Mouse (Mus musculus): ENCODE results near the gene Usp5. TPM values are rescaled to one million over a fixed set of nuclear protein-coding genes. Genes with fewer than 3 reads are reported as not detected.
"Not testable (repeated sequence)": the region's sequence is repeated elsewhere in the genome, so short reads cannot be mapped to it uniquely, and the experiment has no call there.

Gene Usp5
- polyA plus RNA-seq, 1 experiment from 2014 or later: 53.6 TPM

DNA sequence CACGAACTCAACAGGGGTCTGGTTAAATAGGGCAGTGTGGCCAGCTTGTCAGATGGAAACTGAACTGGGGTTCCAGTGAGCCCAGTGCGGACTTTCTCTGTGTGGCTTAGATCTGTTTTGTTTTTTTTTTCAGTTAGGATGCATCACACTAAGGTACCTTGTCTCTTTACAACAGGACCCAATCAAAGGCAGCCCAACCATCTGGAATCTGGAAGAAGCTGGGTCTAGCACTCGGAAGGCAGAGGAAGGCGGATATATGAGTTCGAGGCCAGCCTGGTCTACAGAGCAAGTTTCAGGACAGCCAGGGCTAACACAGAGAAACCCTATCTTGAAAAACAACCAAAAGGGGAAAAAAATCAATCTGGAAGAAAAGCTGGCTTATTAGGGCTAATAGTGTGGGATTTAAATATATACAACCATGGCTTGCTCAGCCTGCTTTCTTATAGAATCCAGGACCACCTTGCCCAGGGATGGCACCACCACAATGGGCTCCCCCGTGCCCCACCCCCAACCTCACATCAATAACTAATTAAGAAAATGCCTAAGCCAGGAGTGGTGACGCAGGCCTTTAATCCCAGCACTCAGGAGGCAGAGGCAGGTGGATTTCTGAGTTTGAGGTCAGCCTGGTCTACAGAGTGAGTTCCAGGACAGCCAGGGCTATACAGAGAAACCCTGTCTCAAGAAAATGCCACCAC, 22.7 kb downstream of the Usp5 start:
- 0 out of 2 replicates have a peak overlapping the region, but pooled peaks have one; percentile 3 for H3K9ac ChIP-seq (replicated peaks; ENCODE audit: low read depth)
- WGBS: 78% methylated on average over 7 of the region's 7 CpGs
- TF ChIP-seq CTCF (IDR thresholded peaks at IDR 0.05) (no peak), EP300 (IDR thresholded peaks at IDR 0.05) (no peak)
- no peak for ATAC-seq
- DNase-seq (ENCODE audit: low spot score): no peak
- peak overlapping the region; percentile 65 for H3K4me2 ChIP-seq (replicated peaks; ENCODE audit: low read depth, low read length)
- peaks cover 11% of the 10 kb centered on the region for H3K4me1 ChIP-seq (ENCODE audit: insufficient read depth, low read depth, low read length)
- H3K27me3 ChIP-seq (replicated peaks; ENCODE audit: insufficient read depth, low read length): no peaks in the 10 kb centered on the region
- H3K27ac ChIP-seq (ENCODE audit: low read length): peak overlapping the region; percentile 94
- no peaks in the 10 kb centered on the region for H3K36me3 ChIP-seq (ENCODE audit: insufficient read depth, low read length)
- H3K9me3 ChIP-seq (ENCODE audit: low read length): no peaks in the 10 kb centered on the region
- no peak overlapping the region for H3K4me3 ChIP-seq (ENCODE audit: low read depth, low read length)

DNA sequence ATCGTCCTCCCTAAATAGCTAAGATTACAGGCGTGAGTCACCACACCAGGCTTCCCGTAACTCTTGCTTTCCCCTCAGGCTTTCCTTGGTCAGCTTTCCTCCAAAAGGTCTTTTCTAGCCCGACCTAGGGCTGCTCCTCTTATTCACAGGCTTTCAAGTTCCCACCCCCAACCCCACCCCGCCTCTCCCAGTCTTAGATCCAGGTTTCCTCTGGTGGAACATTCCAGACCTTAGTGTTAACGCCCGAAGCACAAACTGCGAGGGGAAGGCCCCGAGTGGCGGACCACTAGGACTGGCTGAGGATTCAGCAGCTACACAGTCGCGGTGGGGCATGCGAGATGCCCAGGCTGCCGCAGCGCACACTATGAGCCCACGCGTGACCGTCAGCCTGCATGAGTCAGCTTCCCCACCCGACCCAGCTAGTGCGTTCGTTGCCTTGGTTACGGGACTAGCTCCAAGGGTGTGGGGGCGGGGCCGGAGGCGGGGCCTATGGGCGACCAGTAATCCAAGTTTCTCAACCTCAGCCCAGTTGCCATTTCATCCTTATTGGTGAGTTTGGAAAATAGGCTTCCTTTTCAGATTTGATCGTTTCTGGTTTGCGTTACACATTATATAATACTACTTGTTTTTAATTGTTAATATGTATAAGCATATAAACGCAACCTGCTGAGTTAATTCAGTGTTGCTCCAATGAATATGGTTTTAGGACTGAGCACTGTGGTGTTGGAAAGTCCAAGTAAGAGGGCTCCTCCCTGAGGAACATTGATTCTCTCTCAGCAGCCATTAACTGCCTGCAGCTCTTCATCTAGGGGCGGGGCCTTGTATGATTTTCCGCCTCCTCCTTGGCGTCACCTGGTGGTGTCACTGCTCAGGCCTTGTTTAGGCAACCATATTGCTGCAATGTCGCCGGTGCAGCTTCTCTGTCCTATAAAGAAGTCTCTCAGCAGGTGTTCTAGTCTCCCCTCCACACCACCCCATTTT, 23.7 kb downstream of the Usp5 start:
- Histone ChIP-seq H3K27me3 (replicated peaks; ENCODE audit: insufficient read depth, low read length) (no peaks in the 10 kb centered on the region), H3K4me2 (replicated peaks; ENCODE audit: low read depth, low read length) (peak overlapping the region; percentile 65), H3K9me3 (ENCODE audit: low read length) (no peaks in the 10 kb centered on the region), H3K4me3 (ENCODE audit: low read depth, low read length) (peak overlapping the region; percentile 43), H3K4me1 (ENCODE audit: insufficient read depth, low read depth, low read length) (peaks cover 11% of the 10 kb centered on the region), H3K9ac (replicated peaks; ENCODE audit: low read depth) (peak overlapping the region; percentile 39; the same call in 1 of the 2 replicates), H3K27ac (ENCODE audit: low read length) (peak overlapping the region; percentile 94), H3K36me3 (ENCODE audit: insufficient read depth, low read length) (no peaks in the 10 kb centered on the region)
- 1% methylated on average over 34 of the region's 34 CpGs for WGBS
- ATAC-seq: peak; percentile 85
- peak; percentile 60 for TF ChIP-seq CTCF (IDR thresholded peaks at IDR 0.05)
- TF ChIP-seq EP300 (IDR thresholded peaks at IDR 0.05): 0 out of 2 replicates have a peak, but pooled peaks have one; percentile 4
- DNase-seq (ENCODE audit: low spot score): peak; percentile 98

DNA sequence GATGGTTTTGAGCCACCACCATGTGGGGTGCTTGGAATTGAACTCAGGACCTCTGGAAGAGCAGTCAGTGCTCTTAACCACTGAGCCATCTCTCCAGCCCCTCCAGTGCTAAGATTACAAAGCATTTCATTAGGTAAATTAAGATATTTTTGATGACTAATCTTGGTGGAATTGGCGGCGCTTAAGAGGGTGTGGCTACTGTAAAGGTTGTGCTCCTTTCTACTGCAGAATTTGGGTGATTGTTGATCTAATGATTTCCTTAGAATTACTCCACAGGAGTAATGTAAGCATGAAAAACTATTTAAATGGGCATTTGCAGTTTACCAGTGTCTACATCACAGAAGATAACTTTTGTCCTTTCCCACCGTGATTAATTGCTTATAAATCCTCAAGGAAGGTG, 24.9 kb downstream of the Usp5 start:
- no peak for DNase-seq (ENCODE audit: low spot score)
- no peak for ATAC-seq
- no peaks in the 10 kb centered on the region for H3K27me3 ChIP-seq (replicated peaks; ENCODE audit: insufficient read depth, low read length)
- H3K27ac ChIP-seq (ENCODE audit: low read length): no peak overlapping the region
- no peaks in the 10 kb centered on the region for H3K36me3 ChIP-seq (ENCODE audit: insufficient read depth, low read length)
- H3K4me2 ChIP-seq (replicated peaks; ENCODE audit: low read depth, low read length): no peak overlapping the region
- no peaks in the 10 kb centered on the region for H3K9me3 ChIP-seq (ENCODE audit: low read length)
- peaks cover 7% of the 10 kb centered on the region for H3K4me1 ChIP-seq (ENCODE audit: insufficient read depth, low read depth, low read length)
- 93% methylated on average over 3 of the region's 3 CpGs for WGBS
- no peak for TF ChIP-seq CTCF (IDR thresholded peaks at IDR 0.05)
- TF ChIP-seq EP300 (IDR thresholded peaks at IDR 0.05): no peak
- H3K4me3 ChIP-seq (ENCODE audit: low read depth, low read length): no peak overlapping the region
- H3K9ac ChIP-seq (replicated peaks; ENCODE audit: low read depth): no peak overlapping the region

DNA sequence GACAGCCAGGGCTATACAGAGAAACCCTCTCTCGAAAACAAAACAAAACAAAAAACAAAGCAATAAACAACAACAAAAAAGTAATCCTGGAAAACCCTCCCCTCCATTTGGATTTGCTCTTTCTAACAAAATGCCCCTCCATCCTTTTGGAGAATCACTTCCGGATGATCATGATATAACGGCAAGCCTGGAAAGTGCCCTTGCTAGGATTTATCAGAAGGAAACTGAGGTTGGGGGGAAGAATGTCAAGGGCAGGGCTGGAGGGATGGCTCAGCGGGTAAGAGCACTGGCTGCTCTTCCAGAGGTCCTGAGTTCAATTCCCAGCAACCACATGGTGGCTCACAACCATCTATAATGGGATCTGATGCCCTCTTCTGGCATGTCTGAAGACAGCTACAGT, 25.6 kb downstream of the Usp5 start:
- not testable (repeated sequence) for H3K4me3 ChIP-seq (ENCODE audit: low read depth, low read length); H3K27ac ChIP-seq (ENCODE audit: low read length); H3K27me3 ChIP-seq (replicated peaks; ENCODE audit: insufficient read depth, low read length); H3K9me3 ChIP-seq (ENCODE audit: low read length); H3K9ac ChIP-seq (replicated peaks; ENCODE audit: low read depth); H3K4me1 ChIP-seq (ENCODE audit: insufficient read depth, low read depth, low read length); H3K4me2 ChIP-seq (replicated peaks; ENCODE audit: low read depth, low read length); ATAC-seq; H3K36me3 ChIP-seq (ENCODE audit: insufficient read depth, low read length); DNase-seq (ENCODE audit: low spot score)
- WGBS: 98% methylated on average over 4 of the region's 4 CpGs

DNA sequence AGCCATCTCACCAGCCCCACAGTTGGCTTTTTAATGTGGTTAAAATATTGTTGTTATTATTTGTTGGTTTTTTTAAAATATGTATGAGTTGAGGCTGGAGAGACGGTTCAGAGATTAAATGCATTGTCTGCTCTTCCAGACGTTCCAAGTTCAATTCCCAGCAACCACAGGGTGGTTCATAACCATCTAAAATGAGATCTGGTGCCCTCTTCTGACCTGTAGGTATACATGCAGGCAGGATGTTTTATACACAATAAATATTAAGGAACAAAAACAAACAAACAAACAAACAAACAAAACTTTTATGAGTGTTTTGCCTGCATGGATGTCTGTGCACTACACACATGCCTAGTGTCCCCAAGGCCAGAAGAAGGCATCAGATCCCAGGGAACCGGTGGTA, 26.2 kb downstream of the Usp5 start:
- TF ChIP-seq EP300 (IDR thresholded peaks at IDR 0.05): no peak
- no peak for TF ChIP-seq CTCF (IDR thresholded peaks at IDR 0.05)

DNA sequence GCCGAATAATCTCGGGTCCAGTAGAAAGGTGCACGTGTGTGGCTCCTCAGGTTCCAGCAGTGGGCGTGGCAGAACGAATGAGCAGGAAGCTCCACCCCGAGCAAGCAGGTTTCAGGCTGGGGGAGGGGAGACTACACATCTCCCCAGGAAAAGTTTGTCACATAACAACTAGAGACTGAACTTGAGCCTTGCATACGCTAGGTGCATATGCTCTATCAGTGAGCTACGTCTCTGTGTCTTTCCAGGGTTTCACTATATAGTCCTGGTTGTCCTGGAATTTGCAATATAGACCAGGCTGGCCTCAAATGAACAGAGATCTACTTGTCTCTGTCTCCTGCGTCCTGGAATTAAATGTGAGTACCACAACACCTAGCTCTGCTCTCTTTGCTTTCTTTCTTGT, 26.9 kb downstream of the Usp5 start:
- H3K4me1 ChIP-seq (ENCODE audit: insufficient read depth, low read depth, low read length); H3K36me3 ChIP-seq (ENCODE audit: insufficient read depth, low read length); H3K4me2 ChIP-seq (replicated peaks; ENCODE audit: low read depth, low read length); H3K4me3 ChIP-seq (ENCODE audit: low read depth, low read length); H3K27me3 ChIP-seq (replicated peaks; ENCODE audit: insufficient read depth, low read length); DNase-seq (ENCODE audit: low spot score); ATAC-seq; H3K9me3 ChIP-seq (ENCODE audit: low read length); H3K9ac ChIP-seq (replicated peaks; ENCODE audit: low read depth); H3K27ac ChIP-seq (ENCODE audit: low read length): not testable (repeated sequence)
- 7% methylated on average over 5 of the region's 9 CpGs for WGBS

More for the DNA sequence above, 26.2 kb downstream of the Usp5 start:
- H3K4me2 ChIP-seq (replicated peaks; ENCODE audit: low read depth, low read length): no peak overlapping the region
- WGBS: 79% methylated on average over 3 of the region's 3 CpGs
- H3K4me3 ChIP-seq (ENCODE audit: low read depth, low read length): no peak overlapping the region
- no peaks in the 10 kb centered on the region for H3K9me3 ChIP-seq (ENCODE audit: low read length)
- DNase-seq (ENCODE audit: low spot score) (no peak), ATAC-seq (no peak)
- H3K4me1 ChIP-seq (ENCODE audit: insufficient read depth, low read depth, low read length): peaks cover 7% of the 10 kb centered on the region
- no peak overlapping the region for H3K27ac ChIP-seq (ENCODE audit: low read length)
- H3K9ac ChIP-seq (replicated peaks; ENCODE audit: low read depth): no peak overlapping the region
- H3K36me3 ChIP-seq (ENCODE audit: insufficient read depth, low read length): no peaks in the 10 kb centered on the region
- no peaks in the 10 kb centered on the region for H3K27me3 ChIP-seq (replicated peaks; ENCODE audit: insufficient read depth, low read length)

Measured in lung, postnatal 0 days (tissue).